8 mouse cellular contexts compared by ENCODE assay signal in the genomic region with DNA sequence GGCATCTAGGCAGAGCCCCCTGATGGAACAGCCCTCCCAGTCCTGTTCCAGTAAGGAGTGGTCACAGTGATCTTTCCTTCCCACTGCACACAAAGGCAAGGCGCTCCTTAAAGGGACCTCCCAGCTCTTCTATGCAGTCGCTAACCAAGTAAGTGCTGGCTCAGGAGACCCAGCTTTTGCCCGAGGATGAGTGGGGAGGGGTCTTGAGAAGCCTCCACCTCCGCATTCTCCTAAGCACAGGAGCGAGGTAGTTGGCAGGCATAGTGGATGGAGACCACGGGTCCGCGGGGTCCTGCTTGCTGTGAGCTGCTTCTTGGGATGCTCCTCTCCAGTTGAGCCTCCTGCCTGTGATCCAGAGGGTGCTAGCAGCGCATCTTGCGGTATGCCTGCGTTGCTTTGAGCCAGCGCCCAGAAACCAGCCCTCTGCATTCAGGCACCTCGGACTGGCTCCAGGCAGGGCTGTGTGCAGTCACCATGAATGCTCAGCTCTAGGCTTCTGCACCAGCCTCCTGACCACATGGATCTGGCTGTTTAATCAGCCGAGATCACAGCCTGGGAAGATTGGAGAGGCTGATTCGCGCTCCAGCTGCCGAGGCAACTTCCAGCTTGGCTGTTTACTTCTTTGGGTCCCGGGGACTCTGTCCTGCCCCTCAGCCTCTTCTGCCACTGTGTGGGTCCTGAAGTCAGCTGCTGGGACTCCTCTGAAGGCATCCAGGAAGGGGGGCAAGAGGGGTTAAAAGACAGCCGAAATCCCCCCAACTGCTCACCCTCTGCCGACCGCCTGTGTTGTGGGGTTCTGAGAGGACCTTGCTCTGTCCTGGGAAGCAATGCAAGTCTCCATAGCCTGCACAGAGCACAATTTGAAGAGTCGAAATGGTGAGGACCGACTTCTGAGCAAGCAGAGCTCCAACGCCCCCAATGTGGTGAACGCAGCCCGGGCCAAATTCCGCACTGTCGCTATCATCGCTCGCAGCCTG. TPM values are rescaled to one million over a fixed set of nuclear protein-coding genes. Genes with fewer than 3 reads are reported as not detected.
DNase-seq lines count a peak whose midpoint lies in the region; ATAC-seq and TF ChIP-seq lines count a peak whose summit lies in the region.

A gene (plus strand): TSS at position 440 of the 977 bp plus-strand sequence.

- 0 out of 2 replicates have a peak, but pooled peaks have one; percentile 49 for ATAC-seq in heart, embryonic 11.5 days (replicated peaks; ENCODE audit: insufficient number of reproducible peaks, low FRiP score, low TSS enrichment)
- ATAC-seq in kidney, postnatal 0 days (replicated peaks; ENCODE audit: low FRiP score, low read depth) = peak; percentile 81
- no peak for ATAC-seq in liver, embryonic 11.5 days (replicated peaks; ENCODE audit: low FRiP score)
- no peak for ATAC-seq in erythroblast, adult 5-6 weeks (replicated peaks; ENCODE audit: low FRiP score, poor library complexity, severe bottlenecking)

- no peak within 1 kb of the TSS for H3K27ac ChIP-seq in heart, embryonic 11.5 days (ENCODE audit: low read depth, low read length)
- no peak within 1 kb of the TSS for H3K27ac ChIP-seq in kidney, postnatal 0 days
- no peak within 1 kb of the TSS; the same call in 1 of the 2 replicates for H3K27ac ChIP-seq in liver, embryonic 11.5 days (ENCODE audit: low read depth, low read length)

- no peaks in the 10 kb centered on the region for H3K9me3 ChIP-seq in heart, embryonic 11.5 days (replicated peaks; ENCODE audit: control insufficient read depth, low read length)
- H3K9me3 ChIP-seq in kidney, postnatal 0 days (replicated peaks; ENCODE audit: low read length) = no peaks in the 10 kb centered on the region
- no peaks in the 10 kb centered on the region for H3K9me3 ChIP-seq in liver, embryonic 11.5 days (ENCODE audit: control insufficient read depth, low read length)

- no peak for DNase-seq in heart, adult 8-10 months (ENCODE audit: low spot score)
- peak; percentile 58 for DNase-seq in embryo, embryonic 10.5 days (ENCODE audit: low spot score)
- DNase-seq in gastrocnemius, adult 8-10 months (ENCODE audit: low spot score in 2 of 2) = peak in 1 of 2 experiments; percentile 4
- peak; percentile 39 for DNase-seq in kidney, postnatal 0 days (ENCODE audit: low spot score)
- DNase-seq in liver, embryonic 11.5 days (ENCODE audit: low spot score) = peak; percentile 38
- peak; percentile 23 for DNase-seq in retina, postnatal 7 days (ENCODE audit: low read depth, low spot score)

- peaks cover 4% of the 10 kb centered on the region for H3K27me3 ChIP-seq in heart, embryonic 11.5 days (ENCODE audit: control insufficient read depth, insufficient read depth, low read length)
- H3K27me3 ChIP-seq in kidney, postnatal 0 days (ENCODE audit: insufficient read depth, low read length) = no peaks in the 10 kb centered on the region
- H3K27me3 ChIP-seq in liver, embryonic 11.5 days (replicated peaks; ENCODE audit: control insufficient read depth, insufficient read depth, low read length) = peaks cover 13% of the 10 kb centered on the region

- peak within 1 kb of the TSS; percentile 86 for H3K4me2 ChIP-seq in heart, embryonic 11.5 days
- H3K4me2 ChIP-seq in kidney, postnatal 0 days (ENCODE audit: low read length) = peak within 1 kb of the TSS; percentile 70
- H3K4me2 ChIP-seq in liver, embryonic 11.5 days = peak within 1 kb of the TSS; percentile 64

- under 1% methylated on average over 30 of the region's 30 CpGs for WGBS in heart, embryonic 11.5 days (ENCODE audit: insufficient replicate concordance)
- WGBS in kidney, postnatal 0 days = 0% methylated on average over 30 of the region's 30 CpGs
- WGBS in liver, embryonic 11.5 days = 4% methylated on average over 30 of the region's 30 CpGs

- no peak for TF ChIP-seq CTCF in kidney, postnatal 0 days (IDR thresholded peaks at IDR 0.05; ENCODE audit: low read depth)

- H3K9ac ChIP-seq in heart, embryonic 11.5 days (ENCODE audit: low read depth, low read length) = peak within 1 kb of the TSS; percentile 64
- H3K9ac ChIP-seq in kidney, postnatal 0 days (ENCODE audit: low read depth, low read length) = 0 out of 2 replicates have a peak within 1 kb of the TSS, but pooled peaks have one; percentile 18
- no peak within 1 kb of the TSS for H3K9ac ChIP-seq in liver, embryonic 11.5 days (ENCODE audit: low read depth, low read length)

- H3K4me3 ChIP-seq in heart, embryonic 11.5 days (ENCODE audit: low read depth, low read length) = peak within 1 kb of the TSS; percentile 47
- peak within 1 kb of the TSS; percentile 34 for H3K4me3 ChIP-seq in kidney, postnatal 0 days (replicated peaks; ENCODE audit: low read depth, low read length)
- peak within 1 kb of the TSS; percentile 45 for H3K4me3 ChIP-seq in liver, embryonic 11.5 days (ENCODE audit: low read depth, low read length)

- 0 out of 2 replicates have a peak, but pooled peaks cover 4% of the 10 kb centered on the region for H3K4me1 ChIP-seq in heart, embryonic 11.5 days (ENCODE audit: control insufficient read depth, insufficient read depth, low read length)
- no peaks in the 10 kb centered on the region for H3K4me1 ChIP-seq in kidney, postnatal 0 days (replicated peaks; ENCODE audit: insufficient read depth, low read length)
- no peaks in the 10 kb centered on the region for H3K4me1 ChIP-seq in liver, embryonic 11.5 days (replicated peaks; ENCODE audit: control insufficient read depth, insufficient read depth, low read length)

- H3K36me3 ChIP-seq in heart, embryonic 11.5 days (ENCODE audit: control insufficient read depth, insufficient read depth, low read length) = no peaks in the 10 kb centered on the region
- H3K36me3 ChIP-seq in kidney, postnatal 0 days (ENCODE audit: insufficient read depth, low read length) = no peaks in the 10 kb centered on the region
- H3K36me3 ChIP-seq in liver, embryonic 11.5 days (ENCODE audit: control insufficient read depth, insufficient read depth, low read length) = no peaks in the 10 kb centered on the region

RNA-seq across cellular contexts. Expression of the gene that starts here (rescaled TPM):
- 2.7 and 3.6 TPM in 2 replicates for polyA plus RNA-seq in heart, embryonic 11.5 days (2014; fragmentation: Nextera tagmentation; extraction: Ambion mirVana)
- 1 to 10 TPM; 2.0 to 3.9 (median 2.2) TPM for total RNA-seq in heart, adult 8-10 months (2022)
- total RNA-seq in gastrocnemius, adult 8-10 months (2022) = 10 to 100 TPM; 58.0 to 80.2 (median 67.9) TPM
- polyA plus RNA-seq in kidney, postnatal 0 days (2015; fragmentation: Nextera tagmentation; extraction: Ambion mirVana) = 4.0 TPM in 2 replicates
- polyA plus RNA-seq in liver, embryonic 11.5 days (2014; fragmentation: Nextera tagmentation; extraction: Ambion mirVana) = 4.5 and 5.2 TPM in 2 replicates
- total RNA-seq in erythroblast, adult 5-6 weeks (2015; ENCODE audit: low replicate concordance) = not detected in 2 replicates
- not detected in 2 replicates for total RNA-seq in erythroblast, adult 5-6 weeks (2017; ENCODE audit: low replicate concordance)

Comparison
In these comparisons a context has a peak if more than half of its experiments do, and no peak if none do; other contexts are left out.
1. RNA of the gene that starts here (total RNA-seq): 58.0 to 80.2 TPM in gastrocnemius, adult 8-10 months; 2.0 to 3.9 TPM in heart, adult 8-10 months and not detected in erythroblast, adult 5-6 weeks; every median in the first group is over 10 times any median in the second.
2. ATAC-seq: peak in heart, embryonic 11.5 days (single experiment) and kidney, postnatal 0 days (single experiment); none in liver, embryonic 11.5 days (single experiment) and erythroblast, adult 5-6 weeks (single experiment).
3. Peak in every context shown above with its lines, with median percentiles within 50 percentile points of each other: H3K4me2 ChIP-seq and H3K4me3 ChIP-seq.